ENCODE assay signal across 8 mouse cellular contexts in the genomic region with DNA sequence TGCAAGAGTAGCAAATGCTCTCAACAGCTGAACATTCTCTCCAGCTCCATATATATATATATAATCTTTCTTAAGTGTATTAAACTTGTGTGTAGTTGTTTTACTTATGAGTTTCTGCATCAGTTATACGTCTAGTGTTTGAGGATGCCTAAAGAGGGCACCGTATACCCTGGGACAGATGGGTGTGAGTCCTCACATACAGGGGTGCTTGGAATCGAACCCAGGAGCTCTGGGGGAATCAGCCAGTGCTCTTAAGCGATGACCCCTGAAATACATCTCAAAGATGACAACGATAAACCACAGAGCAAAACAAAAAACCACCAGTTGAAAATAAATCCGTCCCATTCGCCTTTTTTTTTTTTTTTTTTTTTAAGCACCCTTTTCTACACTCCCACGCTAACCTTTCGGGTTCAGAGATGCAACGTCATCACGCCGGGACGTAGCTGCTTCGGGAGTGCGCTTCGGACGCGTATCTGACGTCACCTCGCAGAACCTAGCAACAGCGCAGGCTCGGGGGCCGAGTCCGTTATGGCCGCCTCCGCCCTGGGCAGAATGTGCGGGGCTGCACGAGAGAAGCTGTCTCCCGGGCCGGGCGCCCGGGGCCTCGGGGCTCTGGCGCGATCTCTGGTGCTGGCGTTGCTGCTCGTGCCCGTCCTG. TPM values are rescaled to one million over a fixed set of nuclear protein-coding genes. Genes with fewer than 3 reads are reported as not detected.
DNase-seq lines count a peak whose midpoint lies in the region; ATAC-seq lines count a peak whose summit lies in the region.

TSS of gene 9530068E07Rik (plus strand) at position 489 of the 657 bp plus-strand sequence.

- H3K36me3 ChIP-seq in heart, embryonic 13.5 days = peaks cover 19% of the 10 kb centered on the region
- peaks cover 14% of the 10 kb centered on the region for H3K36me3 ChIP-seq in liver, embryonic 12.5 days
- H3K36me3 ChIP-seq in stomach, embryonic 15.5 days = no peaks in the 10 kb centered on the region

- no peaks in the 10 kb centered on the region for H3K27me3 ChIP-seq in heart, embryonic 13.5 days (replicated peaks)
- no peaks in the 10 kb centered on the region for H3K27me3 ChIP-seq in liver, embryonic 12.5 days (replicated peaks)
- no peaks in the 10 kb centered on the region for H3K27me3 ChIP-seq in stomach, embryonic 15.5 days (replicated peaks)

- H3K27ac ChIP-seq in heart, embryonic 13.5 days (replicated peaks) = peak within 1 kb of the TSS; percentile 97
- peak within 1 kb of the TSS; percentile 85 for H3K27ac ChIP-seq in liver, embryonic 12.5 days
- peak within 1 kb of the TSS; percentile 87 for H3K27ac ChIP-seq in stomach, embryonic 15.5 days

- ATAC-seq in erythroid progenitor cell, adult 5-6 weeks (replicated peaks; ENCODE audit: low FRiP score, poor library complexity, severe bottlenecking) = peak; percentile 94
- peak; percentile 91 for ATAC-seq in heart, embryonic 13.5 days (ENCODE audit: extremely low read depth, insufficient number of reproducible peaks, low FRiP score, low TSS enrichment)
- ATAC-seq in liver, embryonic 12.5 days = peak; percentile 93
- ATAC-seq in stomach, embryonic 15.5 days (ENCODE audit: insufficient read depth, low FRiP score, low read depth) = peak; percentile 89

- peaks cover 27% of the 10 kb centered on the region for H3K4me1 ChIP-seq in heart, embryonic 13.5 days
- H3K4me1 ChIP-seq in liver, embryonic 12.5 days = peaks cover 54% of the 10 kb centered on the region
- peaks cover 3% of the 10 kb centered on the region; the same call in 1 of the 2 replicates for H3K4me1 ChIP-seq in stomach, embryonic 15.5 days

- H3K4me3 ChIP-seq in heart, embryonic 13.5 days = peak within 1 kb of the TSS; percentile 97
- peak within 1 kb of the TSS; percentile 96 for H3K4me3 ChIP-seq in liver, embryonic 12.5 days
- peak within 1 kb of the TSS; percentile 68 for H3K4me3 ChIP-seq in stomach, embryonic 15.5 days (replicated peaks)

- no peaks in the 10 kb centered on the region for H3K9me3 ChIP-seq in heart, embryonic 13.5 days
- no peaks in the 10 kb centered on the region for H3K9me3 ChIP-seq in liver, embryonic 12.5 days (replicated peaks)
- no peaks in the 10 kb centered on the region for H3K9me3 ChIP-seq in stomach, embryonic 15.5 days

- peak within 1 kb of the TSS; percentile 80 for H3K4me2 ChIP-seq in heart, embryonic 13.5 days
- peak within 1 kb of the TSS; percentile 83 for H3K4me2 ChIP-seq in liver, embryonic 12.5 days
- H3K4me2 ChIP-seq in stomach, embryonic 15.5 days = peak within 1 kb of the TSS; percentile 66

- 2% methylated on average over 38 of the region's 38 CpGs for WGBS in heart, embryonic 13.5 days
- under 1% methylated on average over 38 of the region's 38 CpGs for WGBS in liver, embryonic 12.5 days (ENCODE audit: insufficient replicate concordance)
- WGBS in stomach, embryonic 15.5 days = under 1% methylated on average over 38 of the region's 38 CpGs

- H3K9ac ChIP-seq in heart, embryonic 13.5 days = peak within 1 kb of the TSS; percentile 98
- H3K9ac ChIP-seq in liver, embryonic 12.5 days = peak within 1 kb of the TSS; percentile 94
- peak within 1 kb of the TSS; percentile 83 for H3K9ac ChIP-seq in stomach, embryonic 15.5 days

- peak; percentile 96 for DNase-seq in CD4-positive helper T cell, adult 2 months (ENCODE audit: low read depth, low spot score)
- peak; percentile 88 for DNase-seq in brain, embryonic 18.5 days (ENCODE audit: low read depth, low spot score)
- peak; percentile 96 for DNase-seq in kidney, postnatal 10 days
- peak; percentile 85 to 89 for DNase-seq in natural killer cell, adult 2 months (ENCODE audit: low spot score in 2 of 2)

RNA-seq across cellular contexts. Expression of gene 9530068E07Rik, which starts in this region (rescaled TPM):
- 41.1 and 43.6 TPM in 2 replicates for total RNA-seq in erythroid progenitor cell, adult 5-6 weeks (2015; ENCODE audit: low replicate concordance)
- 9.4 and 23.9 TPM in 2 replicates for total RNA-seq in erythroid progenitor cell, adult 5-6 weeks (2017; ENCODE audit: low replicate concordance)
- 193 and 201 TPM in 2 replicates for polyA plus RNA-seq in heart, embryonic 13.5 days (2015; fragmentation: Nextera tagmentation; extraction: Ambion mirVana)
- polyA plus RNA-seq in liver, embryonic 12.5 days (2016; fragmentation: Nextera tagmentation; extraction: Ambion mirVana) = 72.5 and 76.4 TPM in 2 replicates
- 185 and 189 TPM in 2 replicates for polyA plus RNA-seq in stomach, embryonic 15.5 days (2015; fragmentation: Nextera tagmentation; extraction: Ambion mirVana)

Comparison
In these comparisons a context has a peak if more than half of its experiments do, and no peak if none do; other contexts are left out.
1. Peak in every context shown above with its lines: DNase-seq, ATAC-seq, H3K4me3 ChIP-seq and H3K27ac ChIP-seq.